Mouse (Mus musculus): Measurements from ENCODE around the gene Brap. TPM values are rescaled to one million over a fixed set of nuclear protein-coding genes. Genes with fewer than 3 reads are reported as not detected.

The Brap gene
- polyA plus RNA-seq, 1 experiment from 2014 or later, result 36.1 TPM

DNA sequence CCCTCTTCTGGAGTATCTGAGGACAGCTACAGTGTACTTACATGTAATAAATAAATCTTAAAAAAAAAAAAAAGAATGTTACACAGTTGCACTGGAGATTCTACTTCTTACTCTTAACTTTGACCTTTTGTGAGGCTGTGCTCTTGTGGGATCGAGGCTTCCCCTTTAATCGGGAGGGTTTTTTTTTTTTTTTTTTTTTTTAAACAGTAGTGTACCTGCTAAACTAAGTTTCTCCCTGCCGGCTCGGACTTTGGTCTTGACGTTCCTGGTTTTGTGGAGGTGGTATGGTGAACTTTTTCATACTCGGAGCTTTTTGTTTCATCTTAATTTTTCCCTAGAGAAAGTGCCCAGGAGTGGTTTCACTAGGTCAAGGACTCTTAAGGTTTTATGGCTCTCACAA lies 54.6 kb downstream of the Brap start:
- H3K27me3 ChIP-seq (replicated peaks; ENCODE audit: control insufficient read depth, insufficient read depth, low read length), result no peaks in the 10 kb centered on the region
- no peaks in the 10 kb centered on the region for H3K9me3 ChIP-seq (ENCODE audit: control insufficient read depth, low read length)
- no peak for ATAC-seq
- no peak overlapping the region for H3K4me2 ChIP-seq (ENCODE audit: low read length)
- H3K36me3 ChIP-seq (ENCODE audit: control insufficient read depth, insufficient read depth, low read length), result no peaks in the 10 kb centered on the region
- no peak overlapping the region for H3K27ac ChIP-seq (ENCODE audit: low read depth, low read length)
- no peak overlapping the region for H3K4me3 ChIP-seq (ENCODE audit: low read length)
- 86% methylated on average over 6 of the region's 6 CpGs for WGBS
- H3K4me1 ChIP-seq (ENCODE audit: control insufficient read depth, insufficient read depth, low read depth, low read length), result peaks cover 32% of the 10 kb centered on the region
- no peak overlapping the region for H3K9ac ChIP-seq (ENCODE audit: low read depth, low read length)

GRCm38 (mm10) chr5:121718462-121718861 lies 58.1 kb downstream of the Brap start:
- no peak for ATAC-seq
- Histone ChIP-seq H3K27me3 (replicated peaks; ENCODE audit: control insufficient read depth, insufficient read depth, low read length) (no peaks in the 10 kb centered on the region), H3K9me3 (ENCODE audit: control insufficient read depth, low read length) (no peaks in the 10 kb centered on the region), H3K9ac (ENCODE audit: low read depth, low read length) (no peak overlapping the region), H3K27ac (ENCODE audit: low read depth, low read length) (no peak overlapping the region), H3K4me2 (ENCODE audit: low read length) (no peak overlapping the region), H3K36me3 (ENCODE audit: control insufficient read depth, insufficient read depth, low read length) (no peaks in the 10 kb centered on the region), H3K4me1 (ENCODE audit: control insufficient read depth, insufficient read depth, low read depth, low read length) (peaks cover 32% of the 10 kb centered on the region), H3K4me3 (ENCODE audit: low read length) (no peak overlapping the region)
- WGBS, result 90% methylated on average over 5 of the region's 5 CpGs

GRCm38 (mm10) chr5:121720888-121721585 lies 60.7 kb downstream of the Brap start:
- H3K9ac ChIP-seq (ENCODE audit: low read depth, low read length), result no peak overlapping the region
- H3K36me3 ChIP-seq (ENCODE audit: control insufficient read depth, insufficient read depth, low read length), result no peaks in the 10 kb centered on the region
- H3K4me1 ChIP-seq (ENCODE audit: control insufficient read depth, insufficient read depth, low read depth, low read length), result peaks cover 13% of the 10 kb centered on the region
- H3K4me3 ChIP-seq (ENCODE audit: low read length), result no peak overlapping the region
- H3K9me3 ChIP-seq (ENCODE audit: control insufficient read depth, low read length), result no peaks in the 10 kb centered on the region
- no peak overlapping the region for H3K27ac ChIP-seq (ENCODE audit: low read depth, low read length)
- 78% methylated on average over 5 of the region's 5 CpGs for WGBS
- no peaks in the 10 kb centered on the region for H3K27me3 ChIP-seq (replicated peaks; ENCODE audit: control insufficient read depth, insufficient read depth, low read length)
- H3K4me2 ChIP-seq (ENCODE audit: low read length), result no peak overlapping the region
- no peak for ATAC-seq

DNA sequence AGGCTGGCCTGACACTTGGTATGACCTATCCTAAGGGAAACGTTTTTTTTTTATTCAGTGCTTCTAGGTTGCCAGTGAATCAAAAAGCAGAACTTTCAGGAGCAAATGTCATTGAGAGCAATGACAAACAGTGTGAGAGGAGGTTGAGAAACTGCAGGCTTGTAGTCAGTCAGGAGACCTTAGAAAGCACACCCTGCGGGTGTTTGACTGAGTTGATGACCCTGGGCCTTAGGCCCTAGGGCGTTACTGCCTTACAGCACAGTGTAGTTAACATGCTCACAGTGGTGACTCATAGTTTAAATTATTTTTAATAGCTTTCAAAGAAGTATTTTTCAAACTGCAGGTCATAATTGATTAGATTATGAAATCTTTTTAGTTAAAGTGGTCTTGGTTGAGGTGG lies 61.5 kb downstream of the Brap start:
- Histone ChIP-seq H3K4me1 (ENCODE audit: control insufficient read depth, insufficient read depth, low read depth, low read length) (peaks cover 10% of the 10 kb centered on the region), H3K27me3 (replicated peaks; ENCODE audit: control insufficient read depth, insufficient read depth, low read length) (no peaks in the 10 kb centered on the region), H3K9me3 (ENCODE audit: control insufficient read depth, low read length) (no peaks in the 10 kb centered on the region), H3K4me2 (ENCODE audit: low read length) (no peak overlapping the region), H3K9ac (ENCODE audit: low read depth, low read length) (no peak overlapping the region), H3K27ac (ENCODE audit: low read depth, low read length) (no peak overlapping the region), H3K36me3 (ENCODE audit: control insufficient read depth, insufficient read depth, low read length) (no peaks in the 10 kb centered on the region), H3K4me3 (ENCODE audit: low read length) (no peak overlapping the region)
- no peak for ATAC-seq
- WGBS, result 75% methylated on average over 3 of the region's 3 CpGs

DNA sequence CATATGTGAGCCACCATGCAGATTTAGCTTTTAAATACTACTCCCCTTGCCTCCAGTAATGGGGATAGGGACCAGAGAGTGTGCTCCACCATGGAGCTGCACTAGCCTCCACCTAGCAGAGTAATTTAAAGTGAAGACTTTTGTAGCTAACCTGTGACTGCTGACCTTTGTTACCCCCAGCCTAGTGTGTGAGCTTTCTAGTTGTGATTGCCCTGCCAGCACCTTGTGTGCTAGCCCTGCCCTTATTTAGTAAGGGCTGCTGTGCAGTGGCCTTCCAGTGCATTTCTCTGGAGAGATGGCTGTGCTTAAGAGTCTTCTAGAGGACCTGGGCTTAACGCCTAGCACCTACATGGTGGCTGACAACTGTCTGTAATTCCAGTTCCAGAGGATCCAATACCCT lies 64.3 kb downstream of the Brap start:
- Histone ChIP-seq H3K9ac (ENCODE audit: low read depth, low read length) (no peak overlapping the region), H3K9me3 (ENCODE audit: control insufficient read depth, low read length) (no peaks in the 10 kb centered on the region), H3K36me3 (ENCODE audit: control insufficient read depth, insufficient read depth, low read length) (no peaks in the 10 kb centered on the region), H3K27me3 (replicated peaks; ENCODE audit: control insufficient read depth, insufficient read depth, low read length) (no peaks in the 10 kb centered on the region), H3K27ac (ENCODE audit: low read depth, low read length) (no peak overlapping the region), H3K4me3 (ENCODE audit: low read length) (no peak overlapping the region), H3K4me1 (ENCODE audit: control insufficient read depth, insufficient read depth, low read depth, low read length) (peaks cover 5% of the 10 kb centered on the region), H3K4me2 (ENCODE audit: low read length) (no peak overlapping the region)
- 80% methylated on average over 1 of the region's 1 CpGs for WGBS
- no peak for ATAC-seq

GRCm38 (mm10) chr5:121730057-121730456 lies 69.7 kb downstream of the Brap start:
- ATAC-seq, result no peak
- Histone ChIP-seq H3K27me3 (replicated peaks; ENCODE audit: control insufficient read depth, insufficient read depth, low read length) (no peaks in the 10 kb centered on the region), H3K36me3 (ENCODE audit: control insufficient read depth, insufficient read depth, low read length) (no peaks in the 10 kb centered on the region), H3K27ac (ENCODE audit: low read depth, low read length) (no peak overlapping the region), H3K9ac (ENCODE audit: low read depth, low read length) (no peak overlapping the region), H3K4me2 (ENCODE audit: low read length) (no peak overlapping the region), H3K9me3 (ENCODE audit: control insufficient read depth, low read length) (no peaks in the 10 kb centered on the region), H3K4me3 (ENCODE audit: low read length) (no peak overlapping the region), H3K4me1 (ENCODE audit: control insufficient read depth, insufficient read depth, low read depth, low read length) (no peaks in the 10 kb centered on the region)
- 95% methylated on average over 2 of the region's 2 CpGs for WGBS

DNA sequence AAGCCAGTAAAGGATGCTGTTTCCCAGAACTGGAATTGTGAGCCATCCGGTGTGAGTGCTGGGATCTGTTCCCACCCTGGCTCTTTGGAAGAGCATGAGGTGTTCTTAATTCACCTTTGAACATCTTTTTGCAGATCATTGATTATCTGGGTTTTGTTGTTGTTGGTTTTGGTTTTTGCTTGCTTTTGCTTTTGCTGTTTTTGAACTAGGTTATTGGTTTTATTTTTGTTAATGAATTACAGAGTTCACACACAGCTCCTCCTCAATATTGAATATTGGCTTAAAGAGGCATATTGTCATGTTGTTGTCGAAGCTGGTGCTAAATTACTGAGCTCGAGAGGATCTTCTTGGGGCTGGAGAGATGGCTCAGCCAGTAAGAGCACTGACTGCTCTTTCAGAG lies 76.3 kb downstream of the Brap start:
- 90% methylated on average over 3 of the region's 3 CpGs for WGBS
- Histone ChIP-seq H3K27me3 (replicated peaks; ENCODE audit: control insufficient read depth, insufficient read depth, low read length) (no peaks in the 10 kb centered on the region), H3K9ac (ENCODE audit: low read depth, low read length) (no peak overlapping the region), H3K36me3 (ENCODE audit: control insufficient read depth, insufficient read depth, low read length) (no peaks in the 10 kb centered on the region), H3K4me2 (ENCODE audit: low read length) (no peak overlapping the region), H3K27ac (ENCODE audit: low read depth, low read length) (no peak overlapping the region), H3K4me3 (ENCODE audit: low read length) (no peak overlapping the region), H3K9me3 (ENCODE audit: control insufficient read depth, low read length) (no peaks in the 10 kb centered on the region), H3K4me1 (ENCODE audit: control insufficient read depth, insufficient read depth, low read depth, low read length) (no peaks in the 10 kb centered on the region)
- no peak for ATAC-seq

Other genes starting within 250 kb of the Brap start
- gene Tmem116, start 208.7 kb upstream of the Brap start, polyA plus RNA-seq (2015; fragmentation: Nextera tagmentation; extraction: Ambion mirVana), result 1.9 and 2.3 TPM in 2 replicates
- 199 and 211 TPM in 2 replicates for gene Erp29, start 208.1 kb upstream of the Brap start, polyA plus RNA-seq (2015; fragmentation: Nextera tagmentation; extraction: Ambion mirVana)
- 0.07 TPM in 1 of 2 replicates, not detected in the other for gene Adam1b, start 157.1 kb upstream of the Brap start, polyA plus RNA-seq (2015; fragmentation: Nextera tagmentation; extraction: Ambion mirVana)
- gene Adam1a, start 115.1 kb upstream of the Brap start, polyA plus RNA-seq (2015; fragmentation: Nextera tagmentation; extraction: Ambion mirVana), result 3.1 and 3.8 TPM in 2 replicates
- gene Gm42878, start 115.1 kb upstream of the Brap start, polyA plus RNA-seq (2015; fragmentation: Nextera tagmentation; extraction: Ambion mirVana), result 0.40 TPM in 1 of 2 replicates, not detected in the other
- gene Mapkapk5, start 114.7 kb upstream of the Brap start, polyA plus RNA-seq (2015; fragmentation: Nextera tagmentation; extraction: Ambion mirVana), result 61.7 and 64.5 TPM in 2 replicates
- 150 and 156 TPM in 2 replicates for gene Aldh2, start 66.7 kb upstream of the Brap start, polyA plus RNA-seq (2015; fragmentation: Nextera tagmentation; extraction: Ambion mirVana)
- gene Acad12, start 41.6 kb upstream of the Brap start, polyA plus RNA-seq (2015; fragmentation: Nextera tagmentation; extraction: Ambion mirVana), result 2.0 and 2.6 TPM in 2 replicates
- 1.3 and 1.4 TPM in 2 replicates for gene Acad10, start within 50 bp of the Brap start, polyA plus RNA-seq (2015; fragmentation: Nextera tagmentation; extraction: Ambion mirVana)
- gene Atxn2, start 50.8 kb downstream of the Brap start, polyA plus RNA-seq (2015; fragmentation: Nextera tagmentation; extraction: Ambion mirVana), result 52.4 and 53.9 TPM in 2 replicates
- gene Sh2b3, start 177.1 kb downstream of the Brap start, polyA plus RNA-seq (2015; fragmentation: Nextera tagmentation; extraction: Ambion mirVana), result 5.2 and 6.9 TPM in 2 replicates
- gene Pheta1, start 188.4 kb downstream of the Brap start, polyA plus RNA-seq (2015; fragmentation: Nextera tagmentation; extraction: Ambion mirVana), result 34.1 and 39.5 TPM in 2 replicates

Data from hindbrain, embryonic 16.5 days (tissue).